Mouse (Mus musculus): ENCODE results near the gene Tti1.

DNA sequence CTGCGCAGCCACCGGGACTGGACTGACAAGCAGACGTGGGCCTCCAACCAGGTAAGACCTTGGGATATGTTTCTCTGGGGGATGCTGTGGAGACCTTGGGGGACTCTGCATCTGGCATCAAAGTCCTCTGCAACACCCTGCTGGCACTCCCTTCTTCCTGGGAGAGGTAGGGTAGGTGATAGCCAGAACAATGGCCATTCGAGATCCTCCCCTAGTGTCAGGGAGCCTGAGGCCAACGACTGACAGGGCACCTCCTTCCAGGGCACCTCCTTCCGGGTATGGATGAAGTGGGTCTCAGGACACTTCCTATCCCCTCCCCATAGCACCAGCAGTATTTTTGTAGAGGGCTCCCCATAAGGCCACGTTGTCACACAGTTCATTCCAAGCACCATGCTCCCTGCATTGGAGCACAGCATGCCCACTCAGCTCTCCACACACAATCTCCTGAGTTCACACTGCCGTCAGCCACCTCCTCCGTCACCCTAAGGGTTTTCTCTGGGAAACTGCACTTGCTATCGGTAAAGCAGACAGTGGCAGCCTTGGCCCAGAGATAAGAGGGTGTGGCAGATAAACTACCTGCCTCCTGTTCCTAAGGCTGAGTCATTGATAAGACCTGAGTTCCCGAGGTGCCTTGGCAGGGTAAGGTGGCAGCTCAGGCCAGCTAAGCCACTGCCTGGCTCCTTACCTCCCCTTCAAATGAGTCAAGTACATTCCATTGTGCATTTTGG lies 92.6 kb downstream of the Tti1 start:
- TF ChIP-seq CTCF (IDR thresholded peaks at IDR 0.05; ENCODE audit: borderline replicate concordance, insufficient read depth, low read length) = no peak
- TF ChIP-seq POLR2A (IDR thresholded peaks at IDR 0.05; ENCODE audit: low read depth, low read length) = no peak

Data from embryonic fibroblast, embryonic 13.5 days (primary cell).